Mouse (Mus musculus): ENCODE data around the gene Nav2. TPM values are rescaled to one million over a fixed set of nuclear protein-coding genes. Genes with fewer than 3 reads are reported as not detected.

The Nav2 gene
- polyA plus RNA-seq, 1 experiment: 0.01 TPM

DNA sequence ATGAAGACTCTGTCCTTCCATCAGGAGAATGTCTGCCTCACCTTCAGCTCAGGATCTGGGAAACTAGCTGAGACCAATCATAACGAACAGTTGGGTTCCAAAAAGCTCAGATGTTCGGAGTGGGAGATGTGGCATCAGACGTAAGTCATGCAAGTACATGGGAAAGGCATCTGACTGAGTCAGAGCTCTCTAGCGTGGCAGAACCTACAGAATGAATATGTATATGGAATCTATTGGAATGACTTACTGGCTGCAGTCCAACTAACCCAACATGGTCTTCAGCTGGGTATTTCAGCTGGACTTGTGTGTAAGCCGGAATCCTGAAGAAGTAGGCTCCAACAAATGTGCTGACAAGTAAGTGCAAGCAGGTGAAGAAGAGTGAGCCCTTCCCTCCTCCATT, 199.6 kb downstream of the Nav2 start:
- TF ChIP-seq GATA1 (IDR thresholded peaks at IDR 0.05; ENCODE audit: low read length): no peak

DNA sequence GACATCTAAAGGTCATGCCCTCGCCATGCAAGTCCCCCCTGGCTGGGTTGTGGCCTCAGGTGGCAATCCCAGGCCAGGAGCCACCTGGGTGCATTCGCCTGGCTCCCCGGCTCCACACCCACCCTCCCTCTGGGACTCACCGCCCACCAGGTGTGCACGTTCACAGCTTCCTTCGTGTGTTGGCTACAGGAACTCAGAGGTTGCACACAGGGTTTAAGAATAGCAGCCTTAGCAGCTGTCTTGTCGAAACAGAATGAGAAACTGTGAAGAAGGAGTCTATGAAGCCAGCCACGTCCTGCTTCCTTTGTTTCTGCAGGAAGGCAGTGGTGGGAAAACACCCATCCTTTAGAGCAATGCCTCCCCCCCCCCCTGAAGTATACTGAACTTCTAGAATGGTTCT, 210.5 kb downstream of the Nav2 start:
- TF ChIP-seq GATA1 (IDR thresholded peaks at IDR 0.05; ENCODE audit: low read length): no peak

DNA sequence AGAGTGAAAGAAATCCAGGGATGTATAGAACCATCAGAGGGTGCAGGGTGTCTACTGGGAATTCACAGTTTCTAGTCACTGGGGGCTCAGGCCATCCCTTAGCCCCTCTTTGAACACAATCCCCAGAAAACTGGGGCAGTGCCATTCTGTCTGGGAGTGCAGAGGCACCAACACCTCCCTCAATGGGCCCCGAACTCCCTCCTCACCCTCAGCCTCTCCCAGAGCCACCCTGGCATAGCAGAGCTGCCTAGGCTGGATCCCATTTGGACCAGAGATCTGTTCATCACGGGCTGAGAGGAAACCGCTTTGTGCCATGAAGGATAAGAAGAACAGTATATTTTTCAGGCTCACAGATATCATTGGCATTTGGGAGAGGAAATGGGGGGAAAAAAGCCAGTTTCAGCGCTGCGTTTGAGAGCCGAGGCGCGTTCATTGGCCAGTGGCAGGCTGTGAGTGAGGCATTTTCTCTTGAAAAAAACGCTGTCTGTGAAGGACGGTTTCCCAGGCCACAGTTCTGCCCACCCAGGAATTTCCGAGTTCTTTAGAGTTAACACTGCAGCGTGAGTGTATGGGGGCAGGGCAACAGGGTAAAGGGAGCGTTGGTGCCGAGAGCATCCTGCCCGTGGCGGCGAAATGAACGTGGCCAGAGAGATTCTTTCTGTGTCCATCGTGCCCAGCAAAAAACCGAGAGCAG, 211.4 kb downstream of the Nav2 start:
- TF ChIP-seq GATA1 (IDR thresholded peaks at IDR 0.05; ENCODE audit: low read length): no peak

- TF ChIP-seq GATA1 (IDR thresholded peaks at IDR 0.05; ENCODE audit: low read length): no peak
Observed at GRCm38 (mm10) chr7:49120488-49120864, 212.0 kb downstream of the Nav2 start.

GRCm38 (mm10) chr7:49120935-49121691, 212.6 kb downstream of the Nav2 start:
- TF ChIP-seq GATA1 (IDR thresholded peaks at IDR 0.05; ENCODE audit: low read length): no peak

DNA sequence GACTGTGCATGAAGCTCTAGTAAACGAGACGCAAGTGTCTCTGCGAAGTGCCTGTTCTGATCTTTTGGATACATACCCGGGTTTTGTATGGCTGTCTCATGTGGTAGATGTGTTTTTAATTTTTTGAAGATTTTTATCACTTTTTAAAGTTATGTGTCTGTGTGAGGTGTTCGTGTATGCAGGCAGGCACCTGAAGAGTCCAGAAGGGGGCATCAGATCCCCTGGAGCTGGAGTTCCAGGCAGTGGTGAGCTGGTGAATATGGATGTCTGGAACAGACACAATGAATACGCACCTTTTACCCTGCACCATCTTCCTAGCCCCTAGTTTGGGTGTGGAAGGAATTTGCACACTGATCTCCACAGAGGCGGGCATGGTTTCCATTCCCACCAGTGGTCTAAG, 214.0 kb downstream of the Nav2 start:
- no peak for TF ChIP-seq GATA1 (IDR thresholded peaks at IDR 0.05; ENCODE audit: low read length)

DNA sequence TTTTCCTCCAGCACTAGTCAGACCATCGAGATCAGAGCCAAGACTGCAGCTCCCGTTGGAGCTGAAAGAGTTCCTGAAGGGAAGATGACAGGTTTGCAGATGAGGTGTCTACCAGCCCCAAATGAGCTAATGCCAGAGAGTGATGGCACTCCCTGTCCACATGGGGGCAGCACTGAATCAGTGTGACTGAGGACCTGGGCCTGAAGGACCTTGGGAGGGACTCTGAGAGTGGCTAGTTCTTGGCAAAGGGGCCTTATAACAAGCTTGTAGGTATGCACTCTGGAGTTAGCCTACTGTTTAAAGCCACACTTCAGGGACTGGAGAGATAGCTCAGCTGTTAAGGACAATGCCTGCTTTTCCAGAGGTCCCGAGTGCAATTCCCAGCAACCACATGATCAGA, 217.0 kb downstream of the Nav2 start:
- TF ChIP-seq GATA1 (IDR thresholded peaks at IDR 0.05; ENCODE audit: low read length): no peak

GRCm38 (mm10) chr7:49128224-49128623, 219.7 kb downstream of the Nav2 start:
- no peak for TF ChIP-seq GATA1 (IDR thresholded peaks at IDR 0.05; ENCODE audit: low read length)

DNA sequence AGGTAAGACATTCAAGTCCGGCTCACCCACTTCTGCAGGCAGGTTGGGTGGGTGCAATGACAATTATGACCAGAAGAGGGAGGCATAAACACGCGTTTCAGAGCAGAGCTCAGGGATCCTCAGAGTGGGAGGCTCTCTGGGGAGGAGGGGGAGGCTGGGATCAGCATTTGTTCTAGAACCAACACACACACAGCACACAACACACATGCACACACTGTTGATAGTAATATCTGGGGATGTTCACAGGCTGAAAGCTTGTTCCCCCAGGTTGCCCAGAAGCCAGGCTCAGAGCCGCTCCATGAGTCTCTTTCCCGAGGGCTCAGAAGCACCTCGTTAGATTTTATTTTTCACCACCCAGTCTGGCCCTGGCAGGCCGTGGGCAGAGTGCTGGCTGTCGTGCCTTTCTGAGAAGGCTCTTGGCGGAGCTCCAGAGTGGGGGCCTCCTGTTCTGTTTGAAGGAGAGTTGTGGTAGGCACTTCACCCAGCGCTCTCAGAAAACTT, 224.4 kb downstream of the Nav2 start:
- no peak for TF ChIP-seq GATA1 (IDR thresholded peaks at IDR 0.05; ENCODE audit: low read length)

DNA sequence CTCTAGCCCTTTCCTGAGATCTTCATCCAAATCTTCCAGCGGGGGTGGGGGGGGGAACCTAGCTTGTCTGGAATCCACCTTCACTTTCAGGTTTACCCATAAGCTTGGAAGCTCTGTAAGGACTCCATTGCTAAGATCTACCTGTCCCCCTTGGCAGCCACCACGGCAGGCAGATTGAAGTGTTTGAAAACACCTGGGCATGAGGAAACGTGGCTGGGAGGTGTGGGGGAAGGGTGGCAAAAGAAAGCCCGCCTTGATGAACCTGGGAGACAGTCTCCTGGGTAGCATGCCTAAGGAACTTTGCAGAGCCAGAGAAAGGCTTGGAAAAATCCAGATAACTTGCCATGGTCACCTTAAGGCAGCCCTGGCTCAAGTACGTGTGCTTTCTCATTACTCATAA, 225.9 kb downstream of the Nav2 start:
- no peak for TF ChIP-seq GATA1 (IDR thresholded peaks at IDR 0.05; ENCODE audit: low read length)

- no peak for TF ChIP-seq GATA1 (IDR thresholded peaks at IDR 0.05; ENCODE audit: low read length)
Observed at GRCm38 (mm10) chr7:49139762-49140161, 231.2 kb downstream of the Nav2 start.

GRCm38 (mm10) chr7:49143966-49144365, 235.4 kb downstream of the Nav2 start:
- TF ChIP-seq GATA1 (IDR thresholded peaks at IDR 0.05; ENCODE audit: low read length): no peak

- TF ChIP-seq GATA1 (IDR thresholded peaks at IDR 0.05; ENCODE audit: low read length): no peak
Observed at GRCm38 (mm10) chr7:49145749-49146670, 237.5 kb downstream of the Nav2 start.

- no peak for TF ChIP-seq GATA1 (IDR thresholded peaks at IDR 0.05; ENCODE audit: low read length)
Observed at GRCm38 (mm10) chr7:49152297-49152696, 243.8 kb downstream of the Nav2 start.

GRCm38 (mm10) chr7:49152713-49153112, 244.2 kb downstream of the Nav2 start:
- TF ChIP-seq GATA1 (IDR thresholded peaks at IDR 0.05; ENCODE audit: low read length): no peak

Measured in G1E-ER4 (cell line).